Mouse (Mus musculus): ENCODE measurements around the gene Jup. TPM values are rescaled to one million over a fixed set of nuclear protein-coding genes. Genes with fewer than 3 reads are reported as not detected.
"Not testable (repeated sequence)": the region's sequence is repeated elsewhere in the genome, so short reads cannot be mapped to it uniquely, and the experiment has no call there.

Gene Jup
- polyA plus RNA-seq, 1 experiment from 2014 or later: 81.0 TPM

DNA sequence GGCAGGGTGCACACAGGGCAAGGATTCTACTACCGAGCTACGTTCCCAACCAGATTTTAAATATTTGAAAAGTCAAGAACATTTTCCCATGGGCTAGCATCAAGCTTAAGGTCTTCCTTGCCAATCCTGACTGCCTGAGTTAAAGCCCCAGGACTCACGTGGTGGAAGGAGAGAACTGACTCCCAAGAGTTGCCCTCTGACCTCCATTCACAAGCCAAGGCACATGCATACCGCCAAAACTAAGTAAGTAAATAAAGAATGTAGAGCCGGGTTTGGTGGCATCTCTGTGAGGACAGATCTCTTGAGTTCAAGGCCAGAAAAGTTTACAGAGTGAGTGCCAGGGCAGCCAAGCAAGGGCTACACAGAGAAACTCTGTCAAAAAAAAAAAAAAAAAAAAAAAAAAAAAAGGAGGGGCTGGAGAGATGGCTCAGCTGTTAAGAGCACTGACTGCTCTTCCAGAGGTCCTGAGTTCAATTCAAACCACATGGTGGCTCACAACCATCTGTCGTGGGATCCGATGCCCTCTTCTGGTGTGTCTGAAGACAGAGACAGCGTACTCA lies 66.7 kb downstream of the Jup start:
- ATAC-seq (ENCODE audit: low FRiP score, low read depth); H3K4me3 ChIP-seq; H3K27ac ChIP-seq; H3K9ac ChIP-seq; H3K9me3 ChIP-seq; H3K36me3 ChIP-seq; H3K27me3 ChIP-seq (replicated peaks); H3K4me2 ChIP-seq (replicated peaks): not testable (repeated sequence)
- H3K4me1 ChIP-seq: peaks cover 30% of the 10 kb centered on the region
- 64% methylated on average over 8 of the region's 8 CpGs for WGBS

DNA sequence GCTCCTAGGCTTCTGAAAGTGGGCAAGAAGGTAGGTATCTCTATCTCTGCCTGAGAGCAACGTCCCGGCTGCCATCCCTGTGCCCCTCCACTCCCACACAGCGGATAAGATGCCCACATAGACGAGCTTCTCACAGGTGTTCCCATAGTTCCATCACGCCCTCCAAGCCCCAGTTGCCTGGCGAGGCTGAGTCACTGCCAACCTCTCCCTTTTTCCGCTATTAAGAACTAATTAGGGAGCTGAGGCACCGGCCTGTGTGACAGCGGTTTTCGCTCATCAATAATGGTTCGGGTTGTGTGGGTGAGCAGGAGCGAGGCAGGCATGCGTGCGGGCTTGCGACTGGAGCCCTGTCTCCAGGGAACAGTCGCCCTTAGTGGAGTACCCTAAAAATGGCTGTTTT lies 67.3 kb downstream of the Jup start:
- no peak overlapping the region for H3K27ac ChIP-seq
- H3K4me2 ChIP-seq (replicated peaks): no peak overlapping the region
- no peaks in the 10 kb centered on the region for H3K27me3 ChIP-seq (replicated peaks)
- no peaks in the 10 kb centered on the region for H3K9me3 ChIP-seq
- no peaks in the 10 kb centered on the region for H3K36me3 ChIP-seq
- H3K4me1 ChIP-seq: peaks cover 27% of the 10 kb centered on the region
- no peak for ATAC-seq (ENCODE audit: low FRiP score, low read depth)
- no peak overlapping the region for H3K4me3 ChIP-seq
- H3K9ac ChIP-seq: no peak overlapping the region
- 57% methylated on average over 16 of the region's 16 CpGs for WGBS

DNA sequence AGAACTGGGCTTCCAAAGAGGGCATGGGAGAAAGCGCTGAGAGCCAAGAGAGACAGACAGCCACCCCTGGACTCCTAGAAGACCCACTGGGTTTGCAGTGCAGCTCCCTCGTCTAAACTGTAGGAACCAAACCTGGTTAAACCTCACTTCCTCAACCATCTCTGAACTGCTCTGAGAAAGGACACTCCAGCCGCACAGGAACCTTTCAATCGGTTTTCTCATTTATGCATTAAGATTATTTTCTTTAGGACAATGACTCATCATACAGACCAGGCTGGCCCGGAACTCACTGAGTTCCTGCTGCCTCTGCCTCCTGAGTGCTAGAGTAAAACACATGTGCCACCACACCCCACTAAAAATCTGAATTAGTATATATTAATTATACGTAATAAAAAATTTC lies 69.8 kb downstream of the Jup start:
- Histone ChIP-seq H3K4me3 (no peak overlapping the region), H3K36me3 (no peaks in the 10 kb centered on the region; the same call in 1 of the 2 replicates), H3K4me2 (replicated peaks) (no peak overlapping the region), H3K4me1 (peaks cover 11% of the 10 kb centered on the region; the same call in 1 of the 2 replicates), H3K9me3 (no peaks in the 10 kb centered on the region), H3K9ac (no peak overlapping the region), H3K27me3 (replicated peaks) (no peaks in the 10 kb centered on the region), H3K27ac (no peak overlapping the region)
- 90% methylated on average over 6 of the region's 6 CpGs for WGBS
- no peak for ATAC-seq (ENCODE audit: low FRiP score, low read depth)

DNA sequence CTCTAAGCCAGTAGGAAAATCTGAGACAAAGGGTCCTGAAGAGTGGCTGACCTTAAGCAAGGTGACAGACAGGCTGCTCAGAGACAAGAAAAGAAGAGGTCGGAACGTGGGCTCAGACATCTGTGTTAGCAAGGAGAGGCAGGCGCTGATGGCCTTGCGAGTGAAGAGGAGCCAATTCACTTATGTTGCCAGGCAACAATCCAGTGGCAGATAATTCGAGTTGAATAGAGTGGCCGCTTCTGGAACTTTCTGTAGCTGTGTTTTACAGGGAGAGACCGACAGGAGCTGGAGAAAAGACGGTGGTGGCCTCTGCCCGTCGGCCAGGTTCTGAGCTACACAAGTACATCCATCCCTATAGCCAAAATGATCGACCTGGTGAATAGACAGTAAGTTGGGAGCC lies 70.2 kb downstream of the Jup start:
- ATAC-seq (ENCODE audit: low FRiP score, low read depth): no peak
- Histone ChIP-seq H3K9me3 (no peaks in the 10 kb centered on the region), H3K36me3 (peaks cover 4% of the 10 kb centered on the region; the same call in 1 of the 2 replicates), H3K27ac (no peak overlapping the region), H3K4me2 (replicated peaks) (no peak overlapping the region), H3K4me3 (no peak overlapping the region), H3K27me3 (replicated peaks) (no peaks in the 10 kb centered on the region), H3K4me1 (peaks cover 8% of the 10 kb centered on the region; the same call in 1 of the 2 replicates), H3K9ac (no peak overlapping the region)
- WGBS: 68% methylated on average over 11 of the region's 11 CpGs

DNA sequence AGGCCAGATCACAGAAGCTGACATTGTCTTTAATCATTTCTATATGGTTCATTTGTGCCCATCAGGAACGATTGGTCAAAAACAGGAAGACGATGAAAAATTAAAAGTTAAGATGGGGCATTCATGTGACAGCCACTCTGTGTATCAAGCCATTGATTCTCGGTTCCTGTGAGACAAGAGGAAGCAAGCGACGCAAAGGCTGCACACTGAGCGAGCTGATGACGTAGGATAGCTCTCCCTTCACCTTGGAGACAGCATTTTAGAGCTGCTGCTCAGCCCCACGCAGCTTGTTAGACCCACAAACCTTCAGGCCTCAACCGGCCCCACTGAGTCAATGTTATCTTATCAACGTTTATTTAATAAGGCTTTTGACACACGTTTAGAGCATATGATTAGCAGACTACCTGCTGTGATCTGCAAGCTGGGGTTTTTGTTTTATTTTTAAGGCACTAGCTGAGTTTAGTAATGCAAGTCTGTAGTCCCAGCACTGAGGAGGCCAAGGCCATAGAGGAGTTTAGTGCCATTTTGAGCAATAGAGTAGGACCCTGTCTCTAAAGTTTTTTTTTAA lies 72.4 kb downstream of the Jup start:
- 76% methylated on average over 11 of the region's 11 CpGs for WGBS
- H3K4me2 ChIP-seq (replicated peaks): no peak overlapping the region
- H3K27me3 ChIP-seq (replicated peaks): no peaks in the 10 kb centered on the region
- peaks cover 13% of the 10 kb centered on the region for H3K36me3 ChIP-seq
- no peaks in the 10 kb centered on the region for H3K9me3 ChIP-seq
- no peak overlapping the region for H3K27ac ChIP-seq
- no peak overlapping the region for H3K4me3 ChIP-seq
- no peak for ATAC-seq (ENCODE audit: low FRiP score, low read depth)
- no peak overlapping the region for H3K9ac ChIP-seq
- peaks cover 10% of the 10 kb centered on the region; the same call in 1 of the 2 replicates for H3K4me1 ChIP-seq

DNA sequence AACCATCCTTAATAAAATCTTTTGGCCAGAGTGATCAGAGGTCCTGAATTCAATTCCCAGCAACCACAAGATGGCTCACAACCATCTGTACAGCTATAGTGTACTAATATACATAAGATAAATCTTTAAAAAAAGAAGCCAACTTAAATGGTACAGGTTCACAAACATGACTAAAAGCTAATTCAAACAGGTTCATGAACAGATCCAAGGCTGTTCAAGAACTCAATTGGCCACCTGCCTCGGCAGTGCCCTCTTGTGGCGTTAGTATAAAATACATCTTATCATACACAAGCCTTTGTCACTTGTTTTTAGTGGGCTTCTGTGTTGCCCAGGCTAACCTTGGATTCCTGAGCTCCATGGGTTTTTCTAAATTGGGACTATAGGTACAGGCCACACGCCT lies 74.0 kb downstream of the Jup start:
- peaks cover 13% of the 10 kb centered on the region for H3K36me3 ChIP-seq
- no peaks in the 10 kb centered on the region for H3K9me3 ChIP-seq
- H3K27me3 ChIP-seq (replicated peaks): no peaks in the 10 kb centered on the region
- ATAC-seq (ENCODE audit: low FRiP score, low read depth): no peak
- WGBS: 19% methylated on average over 3 of the region's 3 CpGs
- H3K4me1 ChIP-seq: peaks cover 7% of the 10 kb centered on the region; the same call in 1 of the 2 replicates
- H3K4me2 ChIP-seq (replicated peaks): no peak overlapping the region
- H3K9ac ChIP-seq: no peak overlapping the region
- H3K27ac ChIP-seq: no peak overlapping the region
- no peak overlapping the region for H3K4me3 ChIP-seq

DNA sequence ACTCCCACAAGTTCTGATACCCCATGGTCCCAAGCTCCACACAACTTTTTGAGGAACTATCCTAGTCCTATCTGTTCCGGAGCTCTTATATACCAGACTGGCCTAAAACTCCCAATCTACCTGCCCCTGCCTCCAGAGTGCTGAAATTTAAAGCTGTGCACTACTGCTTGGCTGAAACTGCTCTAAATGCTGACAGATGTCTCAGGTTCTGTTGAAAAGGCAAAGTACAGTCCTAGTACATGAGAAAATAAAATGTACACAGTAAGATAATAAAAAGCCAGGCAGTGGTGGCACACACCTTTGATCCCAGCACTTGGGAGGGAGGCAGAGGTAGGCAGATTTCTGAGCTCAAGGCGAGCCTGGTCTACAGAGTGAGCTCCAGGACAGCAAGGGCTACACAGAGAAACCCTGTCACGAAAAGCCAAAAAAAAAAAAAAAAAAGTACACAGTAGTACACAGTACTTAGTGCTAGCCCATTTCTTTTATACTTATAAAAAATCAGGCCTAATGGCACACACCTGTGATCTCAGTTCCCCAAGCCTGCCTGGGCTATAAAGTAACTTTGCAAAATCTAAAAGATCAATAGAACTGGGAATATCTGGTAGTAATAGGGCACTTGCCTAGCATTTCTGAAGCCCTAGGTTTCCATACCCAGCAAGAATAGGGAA lies 74.8 kb downstream of the Jup start:
- Histone ChIP-seq H3K4me1 (peaks cover 7% of the 10 kb centered on the region; the same call in 1 of the 2 replicates), H3K4me2 (replicated peaks) (no peak overlapping the region; the same call in 1 of the 2 replicates), H3K4me3 (no peak overlapping the region), H3K9ac (no peak overlapping the region), H3K9me3 (no peaks in the 10 kb centered on the region), H3K27ac (no peak overlapping the region), H3K27me3 (replicated peaks) (no peaks in the 10 kb centered on the region), H3K36me3 (peaks cover 13% of the 10 kb centered on the region)
- ATAC-seq (ENCODE audit: low FRiP score, low read depth): no peak
- 62% methylated on average over 3 of the region's 3 CpGs for WGBS

DNA sequence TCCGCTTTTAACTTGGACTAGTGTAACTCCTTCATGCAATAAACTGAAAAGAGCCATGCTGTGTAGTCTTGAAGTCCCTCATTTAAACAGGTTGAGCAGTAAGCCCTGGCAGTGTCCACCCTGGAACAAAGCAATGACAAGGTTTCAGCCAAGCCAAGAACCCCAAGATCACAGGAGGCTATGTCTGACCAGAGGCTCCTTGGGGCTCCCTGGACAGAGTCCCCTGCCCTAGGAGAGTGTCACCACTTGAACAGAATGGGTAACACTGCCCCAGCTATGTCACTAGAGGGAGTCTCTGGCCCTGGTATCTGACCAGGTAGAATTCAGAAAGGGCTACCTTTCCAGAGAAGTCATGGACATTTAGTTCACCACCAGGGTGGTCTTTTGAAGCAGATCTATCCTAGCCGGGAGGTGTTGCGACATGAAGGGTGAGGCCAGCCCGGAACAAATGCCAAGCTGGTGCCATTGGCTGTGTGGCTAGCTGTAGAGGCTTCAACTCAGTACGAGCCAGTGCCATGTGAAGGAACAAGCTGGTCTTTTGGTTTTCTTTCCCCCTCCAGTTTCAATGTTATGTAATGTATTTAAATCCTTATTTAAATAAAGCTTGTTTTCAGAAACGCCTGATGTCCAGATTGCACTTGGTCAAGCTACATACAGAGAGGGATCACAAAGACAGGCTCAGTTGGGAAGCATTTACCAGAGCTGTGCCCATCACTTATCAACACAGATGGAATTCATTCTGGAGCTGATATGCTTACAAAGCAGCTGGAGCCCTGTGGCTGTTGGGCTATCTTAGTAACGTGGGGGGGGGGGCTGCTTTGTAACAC lies 75.9 kb downstream of the Jup start:
- not testable (repeated sequence) for H3K4me3 ChIP-seq; H3K9ac ChIP-seq; ATAC-seq (ENCODE audit: low FRiP score, low read depth); H3K4me1 ChIP-seq; H3K27me3 ChIP-seq (replicated peaks); H3K9me3 ChIP-seq; H3K27ac ChIP-seq
- Histone ChIP-seq H3K4me2 (replicated peaks) (peak overlapping the region; percentile 14), H3K36me3 (peaks cover 13% of the 10 kb centered on the region)
- WGBS: 84% methylated on average over 7 of the region's 7 CpGs

DNA sequence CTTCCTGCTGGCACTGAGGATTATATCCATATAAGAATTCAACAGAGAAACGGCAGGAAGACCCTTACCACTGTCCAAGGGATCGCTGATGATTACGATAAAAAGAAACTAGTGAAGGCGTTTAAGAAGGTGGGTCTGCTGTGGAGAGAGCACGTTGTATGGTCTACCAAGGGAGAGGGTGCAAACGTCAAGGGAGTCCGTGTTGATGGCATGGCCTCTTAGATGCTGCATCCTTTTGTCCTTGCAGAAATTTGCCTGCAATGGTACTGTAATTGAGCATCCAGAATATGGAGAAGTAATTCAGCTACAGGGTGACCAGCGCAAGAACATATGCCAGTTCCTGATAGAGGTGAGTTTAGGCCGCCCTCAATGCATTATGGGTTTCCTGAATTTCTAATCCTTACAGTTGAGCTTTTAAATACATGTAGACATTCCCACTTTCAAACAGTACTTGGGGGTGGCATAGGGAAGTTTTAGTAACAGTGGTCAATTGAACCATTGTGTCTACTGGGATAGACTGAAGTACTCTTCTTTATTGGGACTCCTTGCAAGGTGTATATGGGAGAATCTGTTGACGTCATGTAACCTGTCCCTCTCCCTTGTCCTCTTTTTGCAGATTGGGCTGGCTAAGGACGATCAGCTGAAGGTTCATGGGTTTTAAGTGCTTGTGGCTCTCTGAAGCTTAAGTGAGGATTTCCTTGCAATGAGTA lies 76.7 kb downstream of the Jup start:
- H3K27ac ChIP-seq; ATAC-seq (ENCODE audit: low FRiP score, low read depth); H3K27me3 ChIP-seq (replicated peaks); H3K9me3 ChIP-seq; H3K4me1 ChIP-seq: not testable (repeated sequence)
- Histone ChIP-seq H3K4me3 (peak overlapping the region; percentile 73), H3K9ac (peak overlapping the region; percentile 93), H3K4me2 (replicated peaks) (peak overlapping the region; percentile 73), H3K36me3 (peaks cover 13% of the 10 kb centered on the region)
- WGBS: 19% methylated on average over 11 of the region's 11 CpGs

DNA sequence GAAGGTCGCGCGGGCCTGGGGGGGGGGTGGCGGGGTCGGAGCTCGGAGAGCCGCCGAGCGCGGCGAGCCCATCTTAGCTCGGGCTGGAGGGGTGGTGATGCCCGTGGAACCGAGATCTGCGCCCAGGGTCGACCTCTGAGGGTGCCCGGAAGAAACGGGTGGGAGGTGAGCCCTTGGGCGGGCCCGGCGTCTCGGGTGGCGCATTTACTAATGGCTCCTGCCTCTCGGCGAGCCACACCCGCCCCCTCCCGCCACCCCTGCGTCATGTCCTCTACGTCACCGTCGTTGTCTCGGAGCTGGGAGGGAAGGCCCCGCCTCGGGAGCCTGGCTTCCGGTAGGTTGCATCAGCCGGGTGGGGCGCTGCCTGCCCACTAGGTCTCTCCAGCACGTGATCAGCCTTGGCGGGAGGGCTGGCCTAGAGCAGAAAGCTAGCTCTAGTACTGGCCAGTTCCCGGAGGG lies 77.4 kb downstream of the Jup start:
- H3K9me3 ChIP-seq: no peaks in the 10 kb centered on the region
- H3K9ac ChIP-seq: peak overlapping the region; percentile 93
- under 1% methylated on average over 37 of the region's 40 CpGs for WGBS
- peaks cover 13% of the 10 kb centered on the region for H3K36me3 ChIP-seq
- peak overlapping the region; percentile 79 for H3K27ac ChIP-seq
- ATAC-seq (ENCODE audit: low FRiP score, low read depth): peak; percentile 83
- H3K4me1 ChIP-seq: 0 out of 2 replicates have a peak, but pooled peaks cover 5% of the 10 kb centered on the region
- H3K27me3 ChIP-seq (replicated peaks): no peaks in the 10 kb centered on the region
- H3K4me2 ChIP-seq (replicated peaks): peak overlapping the region; percentile 73
- H3K4me3 ChIP-seq: peak overlapping the region; percentile 73

DNA sequence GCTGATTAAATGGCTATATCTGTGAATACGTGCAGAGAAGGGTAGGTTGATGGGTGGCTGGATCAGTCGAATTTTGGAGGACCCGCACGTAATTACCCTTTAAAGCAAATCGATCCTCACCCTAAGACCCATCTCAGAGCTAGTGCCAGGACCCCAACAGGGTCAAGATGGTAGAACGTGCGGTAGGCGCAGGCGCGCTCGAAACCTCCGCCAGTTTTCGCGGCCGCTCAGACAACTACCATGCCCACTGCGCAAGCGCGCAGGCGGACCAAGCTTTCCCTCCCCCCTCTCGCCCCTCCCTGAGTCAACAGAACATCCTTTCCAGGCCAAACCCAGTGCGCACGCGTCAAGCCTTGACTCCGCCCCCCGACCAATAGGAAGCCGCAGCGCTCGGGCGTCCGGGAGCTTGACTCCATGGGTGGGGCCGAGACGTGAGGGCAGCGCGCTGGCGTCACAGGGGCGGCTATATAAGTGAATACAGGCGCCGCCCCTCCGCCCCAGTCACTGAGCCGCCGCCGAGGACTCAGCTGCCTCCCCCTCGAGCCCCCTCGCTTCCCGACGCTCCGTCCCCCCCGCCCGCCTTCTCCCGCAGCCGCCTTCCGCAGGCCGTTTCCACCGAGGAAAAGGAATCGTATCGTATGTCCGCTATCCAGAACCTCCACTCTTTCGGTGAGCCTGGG lies 77.9 kb downstream of the Jup start, which contains the start of gene Eif1:
Gene Eif1, plus strand, starts transcription at position 394 of the 680 bp plus-strand sequence.
- peaks cover 13% of the 10 kb centered on the region for H3K36me3 ChIP-seq
- H3K4me3 ChIP-seq: peak within 1 kb of the TSS; percentile 73
- H3K9ac ChIP-seq: peak within 1 kb of the TSS; percentile 93
- peak; percentile 91 for ATAC-seq (ENCODE audit: low FRiP score, low read depth)
- H3K9me3 ChIP-seq: no peaks in the 10 kb centered on the region
- 0 out of 2 replicates have a peak, but pooled peaks cover 5% of the 10 kb centered on the region for H3K4me1 ChIP-seq
- WGBS: under 1% methylated on average over 58 of the region's 58 CpGs
- H3K27ac ChIP-seq: peak within 1 kb of the TSS; percentile 79
- H3K27me3 ChIP-seq (replicated peaks): no peaks in the 10 kb centered on the region
- peak within 1 kb of the TSS; percentile 73 for H3K4me2 ChIP-seq (replicated peaks)
